Mouse (Mus musculus): ENCODE results near the gene Ift27. TPM values are rescaled to one million over a fixed set of nuclear protein-coding genes. Genes with fewer than 3 reads are reported as not detected.

The Ift27 gene
- polyA plus RNA-seq, 2 experiments from 2014 or later, result 58.3 to 71.2 TPM

- no peak for ATAC-seq
Measured at GRCm38 (mm10) chr15:78171651-78172050, 2.3 kb downstream of the Ift27 start.

- ATAC-seq, result no peak
Measured at GRCm38 (mm10) chr15:78170708-78171107, 3.2 kb downstream of the Ift27 start.

- ATAC-seq, result no peak
Measured at GRCm38 (mm10) chr15:78169566-78169965, 4.3 kb downstream of the Ift27 start.

GRCm38 (mm10) chr15:78165292-78165691 is 8.6 kb downstream of the Ift27 start:
- no peak for ATAC-seq

GRCm38 (mm10) chr15:78164466-78164865 is 9.4 kb downstream of the Ift27 start:
- no peak for ATAC-seq

- ATAC-seq, result no peak
Measured at GRCm38 (mm10) chr15:78161946-78162345, 12.0 kb downstream of the Ift27 start.

GRCm38 (mm10) chr15:78158335-78158734 is 15.6 kb downstream of the Ift27 start:
- ATAC-seq, result no peak

GRCm38 (mm10) chr15:78157824-78158223 is 16.1 kb downstream of the Ift27 start:
- ATAC-seq, result no peak

GRCm38 (mm10) chr15:78157330-78157729 is 16.6 kb downstream of the Ift27 start:
- no peak for ATAC-seq

GRCm38 (mm10) chr15:78155421-78155820 is 18.5 kb downstream of the Ift27 start:
- ATAC-seq, result no peak

- ATAC-seq, result no peak
Measured at GRCm38 (mm10) chr15:78153045-78153775, 20.7 kb downstream of the Ift27 start.

GRCm38 (mm10) chr15:78148565-78148964 is 25.3 kb downstream of the Ift27 start:
- no peak for ATAC-seq

GRCm38 (mm10) chr15:78140226-78140625 is 33.7 kb downstream of the Ift27 start:
- no peak for ATAC-seq

GRCm38 (mm10) chr15:78134606-78135005 is 39.3 kb downstream of the Ift27 start:
- ATAC-seq, result no peak

GRCm38 (mm10) chr15:78133389-78133788 is 40.5 kb downstream of the Ift27 start:
- ATAC-seq, result no peak

- peak; percentile 49 for ATAC-seq
Measured at GRCm38 (mm10) chr15:78119704-78120103, 54.2 kb downstream of the Ift27 start, which contains the start of gene Cacng2. Gene Cacng2, minus strand, starts transcription at chr15:78120028.

GRCm38 (mm10) chr15:78119248-78119647 is 54.7 kb downstream of the Ift27 start:
- no peak for ATAC-seq

GRCm38 (mm10) chr15:78118275-78118995 is 55.5 kb downstream of the Ift27 start:
- no peak for ATAC-seq

- ATAC-seq, result no peak
Measured at GRCm38 (mm10) chr15:78117731-78118130, 56.2 kb downstream of the Ift27 start.

GRCm38 (mm10) chr15:78116936-78117335 is 57.0 kb downstream of the Ift27 start:
- no peak for ATAC-seq

- ATAC-seq, result no peak
Measured at GRCm38 (mm10) chr15:78116244-78116643, 57.7 kb downstream of the Ift27 start.
